Mouse (Mus musculus) hindbrain, embryonic 11.5 days (tissue): ENCODE data around the gene Hes3. TPM values are rescaled to one million over a fixed set of nuclear protein-coding genes. Genes with fewer than 3 reads are reported as not detected.

Experiments used
- ATAC-seq: fragments of 200-750 bp; cut with Nextera tagmentation; 2 replicates; pipeline ENCODE4 v1.8.0; 2017; ENCODE audit warnings: mild to moderate bottlenecking, moderate TSS enrichment, moderate library complexity; ENCODE audit not compliant: low FRiP score
- DNase-seq: peaks from one replicate; pipeline ENCODE4 v3.0.0-alpha.2; 2015; ENCODE audit warnings: low spot score
- H3K27ac ChIP-seq: fragments of 300-500 bp; sonication (generic); 2 replicates; pipeline ENCODE4 v1.5.1; 2014; ENCODE audit warnings: mild to moderate bottlenecking, low read depth, low read length
- H3K27me3 ChIP-seq: fragments of 300-500 bp; sonication (generic); 2 replicates; pipeline ENCODE4 v1.6.1; 2014; ENCODE audit warnings: mild to moderate bottlenecking, low read length, moderate library complexity, mixed read lengths; ENCODE audit not compliant: control insufficient read depth, insufficient read depth
- H3K36me3 ChIP-seq: fragments of 300-500 bp; sonication (generic); 2 replicates; pipeline ENCODE4 v1.6.1; 2014; ENCODE audit warnings: mild to moderate bottlenecking, low read length, moderate library complexity, mixed read lengths; ENCODE audit not compliant: control insufficient read depth, insufficient read depth
- H3K4me1 ChIP-seq: fragments of 300-500 bp; sonication (generic); replicated peaks from 2 replicates; pipeline ENCODE4 v1.6.1; 2014; ENCODE audit warnings: low read length, mixed read lengths; ENCODE audit not compliant: control insufficient read depth, insufficient read depth
- H3K4me2 ChIP-seq: fragments of 300-500 bp; sonication (generic); replicated peaks from 2 replicates; pipeline ENCODE4 v1.6.1; 2014; ENCODE audit warnings: mild to moderate bottlenecking, low read depth, low read length
- H3K4me3 ChIP-seq: fragments of 300-500 bp; sonication (generic); 2 replicates; pipeline ENCODE4 v1.5.1; 2014; ENCODE audit warnings: low read depth, low read length
- H3K9ac ChIP-seq: fragments of 300-500 bp; sonication (generic); 2 replicates; pipeline ENCODE4 v1.6.1; 2014; ENCODE audit warnings: low read depth, low read length
- H3K9me3 ChIP-seq: fragments of 300-500 bp; sonication (generic); 2 replicates; pipeline ENCODE4 v1.6.1; 2016; ENCODE audit warnings: low read length; ENCODE audit not compliant: control insufficient read depth
- WGBS: fragments of 180-500 bp; shearing (Covaris S2); extraction: QIAGEN DNeasy Blood & Tissue Kit; methylation state at CpG from one replicate; pipeline ENCODE4 v1.1.7; 2014; 5-methylcytosine and 5-hydroxymethylcytosine counted together
- polyA plus RNA-seq: library from polyadenylated mRNA; unstranded; fragments of >200 nt; fragmentation: Nextera tagmentation; extraction: Ambion mirVana; gene quantifications from 2 replicates; pipeline ENCODE4 v1.2.1, GENCODE M21; 2014

Gene Hes3
- polyA plus RNA-seq, 1 experiment from 2014 or later, result 3.5 TPM

GRCm38 (mm10) chr4:152244545-152245522 is 46.6 kb downstream of the Hes3 start:
- WGBS, result 81% methylated on average over 11 of the region's 11 CpGs
- Histone ChIP-seq H3K4me2 (no peak overlapping the region), H3K4me3 (no peak overlapping the region), H3K27me3 (no peaks in the 10 kb centered on the region), H3K36me3 (no peaks in the 10 kb centered on the region), H3K27ac (no peak overlapping the region), H3K4me1 (no peaks in the 10 kb centered on the region), H3K9me3 (no peaks in the 10 kb centered on the region), H3K9ac (peak overlapping the region; percentile 19; the same call in 1 of the 2 replicates)
- ATAC-seq (no peak), DNase-seq (no peak)

- Histone ChIP-seq H3K9me3 (no peaks in the 10 kb centered on the region), H3K9ac (no peak overlapping the region), H3K27me3 (no peaks in the 10 kb centered on the region), H3K27ac (no peak overlapping the region), H3K4me1 (no peaks in the 10 kb centered on the region), H3K4me3 (no peak overlapping the region), H3K4me2 (no peak overlapping the region), H3K36me3 (no peaks in the 10 kb centered on the region)
- no peak for ATAC-seq
- no peak for DNase-seq
- 98% methylated on average over 8 of the region's 8 CpGs for WGBS
Measured at GRCm38 (mm10) chr4:152243969-152244368, 47.5 kb downstream of the Hes3 start.

- Histone ChIP-seq H3K4me2 (no peak overlapping the region), H3K4me3 (no peak overlapping the region), H3K27me3 (no peaks in the 10 kb centered on the region), H3K9ac (no peak overlapping the region), H3K9me3 (no peaks in the 10 kb centered on the region), H3K36me3 (no peaks in the 10 kb centered on the region), H3K4me1 (no peaks in the 10 kb centered on the region), H3K27ac (no peak overlapping the region)
- DNase-seq (no peak), ATAC-seq (no peak)
- WGBS, result 87% methylated on average over 9 of the region's 9 CpGs
Measured at GRCm38 (mm10) chr4:152243241-152243891, 48.1 kb downstream of the Hes3 start.

GRCm38 (mm10) chr4:152239974-152240373 is 51.5 kb downstream of the Hes3 start:
- Histone ChIP-seq H3K4me3 (no peak overlapping the region), H3K4me2 (no peak overlapping the region), H3K9ac (no peak overlapping the region), H3K9me3 (no peaks in the 10 kb centered on the region), H3K27ac (no peak overlapping the region), H3K4me1 (no peaks in the 10 kb centered on the region), H3K36me3 (no peaks in the 10 kb centered on the region), H3K27me3 (no peaks in the 10 kb centered on the region)
- 55% methylated on average over 4 of the region's 4 CpGs for WGBS
- no peak for DNase-seq
- ATAC-seq, result no peak

Other genes with a start within 250 kb of the Hes3 start
- 4.0 and 4.6 TPM in 2 replicates for gene Plekhg5, start 219.2 kb downstream of the Hes3 start, polyA plus RNA-seq
- gene Tnfrsf25, start 175.7 kb downstream of the Hes3 start, polyA plus RNA-seq, result 0.18 and 0.28 TPM in 2 replicates
- gene Espn, start 139.3 kb downstream of the Hes3 start, polyA plus RNA-seq, result 1.4 and 2.0 TPM in 2 replicates
- 2.7 and 4.3 TPM in 2 replicates for gene Hes2, start 132.8 kb downstream of the Hes3 start, polyA plus RNA-seq
- gene Acot7, start 113.5 kb downstream of the Hes3 start, polyA plus RNA-seq, result 116 and 125 TPM in 2 replicates
- 8.7 and 9.5 TPM in 2 replicates for gene Gpr153, start 17.4 kb downstream of the Hes3 start, polyA plus RNA-seq
- 17.4 and 20.6 TPM in 2 replicates for gene Icmt, start 5.6 kb upstream of the Hes3 start, polyA plus RNA-seq
- 1.5 and 1.6 TPM in 2 replicates for gene Rnf207, start 27.3 kb upstream of the Hes3 start, polyA plus RNA-seq
- gene Rpl22, start 34.1 kb upstream of the Hes3 start, polyA plus RNA-seq, result 304 and 330 TPM in 2 replicates
- 0.14 and 0.28 TPM in 2 replicates for gene Chd5, start 47.0 kb upstream of the Hes3 start, polyA plus RNA-seq
- 3.5 and 4.2 TPM in 2 replicates for gene Nphp4, start 185.0 kb upstream of the Hes3 start, polyA plus RNA-seq
- gene Kcnab2, start 186.2 kb upstream of the Hes3 start, polyA plus RNA-seq, result 9.2 and 11.1 TPM in 2 replicates